12 mouse cellular contexts compared by ENCODE assay signal in genomic region chr17:15223826-15224225, GRCm38 (mm10).
"Had no signal": no experiment of that assay in that cellular context is flagged by ENCODE, and none has a peak within 500 bp of the region (broad histone marks: within the 10 kb centered on the region; RNA-seq: fewer than 3 reads in every experiment).

No protein-coding gene starts in this region.

- DNase-seq: kidney, adult 11 months; kidney, adult 8-10 months; kidney, postnatal 14 days; kidney, postnatal 4 days; left cerebral cortex, postnatal 4 days; liver, postnatal 0 days; lung, embryonic 14.5 days; right cerebral cortex, adult 18-20 months; right cerebral cortex, postnatal 14 days; spleen, adult 18-20 months; thymus, adult 18-20 months; thymus, postnatal 36 days had no signal
